Mouse (Mus musculus) layer of hippocampus, postnatal 14 days (tissue): ENCODE data around the gene Cacng8. TPM values are rescaled to one million over a fixed set of nuclear protein-coding genes. Genes with fewer than 3 reads are reported as not detected.

Experiments
- microRNA-seq, 2 experiments: library from miRNA; unstranded; fragments of <30 nt; microRNA quantifications; one replicate each; pipeline ENCODE4 v1.2.0; 2021
- total RNA-seq, 2 experiments: library from RNA; stranded (reverse); gene quantifications; 2 replicates each; pipeline ENCODE4 v1.2.3; 2021

The Cacng8 gene
- total RNA-seq, 2 experiments from 2014 or later = 388 to 402 TPM

Small RNA genes lying within 50 kb of the gene (microRNA-seq; reads per million reads assigned to microRNA genes)
- 518 to 662 reads per million in 2 experiments for gene Gm23450

Other genes starting within 250 kb of the Cacng8 start
- gene AU018091, start 221.5 kb upstream of the Cacng8 start, total RNA-seq = not detected
- under 1 TPM in 1 of 2 experiments, not detected in 1; 0.16 TPM for gene Nlrp12, start 140.9 kb upstream of the Cacng8 start, total RNA-seq
- 100 to 1,000 TPM; 119 TPM for gene Myadm, start 101.6 kb upstream of the Cacng8 start, total RNA-seq
- gene Prkcg, start 101.5 kb upstream of the Cacng8 start, total RNA-seq = 100 to 1,000 TPM; 591 TPM
- gene Cacng7, start 57.7 kb upstream of the Cacng8 start, total RNA-seq = 100 to 1,000 TPM; 115 to 121 TPM
- gene Cacng6, start 33.5 kb downstream of the Cacng8 start, total RNA-seq = 1 to 10 TPM; 1.8 to 1.9 TPM
- not detected for gene Tarm1, start 111.9 kb downstream of the Cacng8 start, total RNA-seq
- 1 to 10 TPM in 1 of 2 experiments, under 1 TPM in 1; 0.65 to 1.3 TPM for gene Oscar, start 225.5 kb downstream of the Cacng8 start, total RNA-seq
- 100 to 1,000 TPM; 634 to 664 TPM for gene Ndufa3, start 226.7 kb downstream of the Cacng8 start, total RNA-seq
- gene Tfpt, start 239.2 kb downstream of the Cacng8 start, total RNA-seq = 10 to 100 TPM; 37.0 to 41.1 TPM
- 10 to 100 TPM; 52.5 to 55.9 TPM for gene Prpf31, start 239.3 kb downstream of the Cacng8 start, total RNA-seq